Mouse (Mus musculus) lung, postnatal 0 days (tissue): ENCODE results near the gene Ces1b.

ENCODE experiments used
- CTCF ChIP-seq: IDR thresholded peaks from 2 replicates; pipeline ENCODE4 v1.5.1; 2016; ENCODE audit warnings: antibody characterized with exemption, mild to moderate bottlenecking
- EP300 ChIP-seq: IDR thresholded peaks from 2 replicates; pipeline ENCODE4 v1.6.1; 2016; ENCODE audit warnings: antibody characterized with exemption, mild to moderate bottlenecking, control low read depth

- TF ChIP-seq EP300 (no peak), CTCF (no peak)
These were observed 24.6 kb downstream of the Ces1b start for GRCm38 (mm10) chr8:93055238-93055637.
